20 mouse cellular contexts compared by ENCODE assay signal in genomic region chr6:101426301-101426700, GRCm38 (mm10). TPM values are rescaled to one million over a fixed set of nuclear protein-coding genes. Genes with fewer than 3 reads are reported as not detected.
DNase-seq lines count a peak whose midpoint lies in the region; ATAC-seq and TF ChIP-seq lines count a peak whose summit lies in the region.
"Had no signal": no experiment of that assay in that cellular context is flagged by ENCODE, and none has a peak within 500 bp of the region (broad histone marks: within the 10 kb centered on the region; RNA-seq: fewer than 3 reads in every experiment).

No protein-coding gene starts in this region.

- ATAC-seq in forebrain, embryonic 14.5 days = peak; percentile 57
- ATAC-seq in forebrain, embryonic 11.5 days (replicated peaks; ENCODE audit: low FRiP score) = no peak
- ATAC-seq in liver, postnatal 0 days = no peak
- ATAC-seq: intestine, embryonic 16.5 days; midbrain, embryonic 13.5 days; Patski had no signal

- no peaks in the 10 kb centered on the region for H3K36me3 ChIP-seq in forebrain, embryonic 14.5 days (ENCODE audit: control insufficient read depth, insufficient read depth, low read length)
- no peaks in the 10 kb centered on the region for H3K36me3 ChIP-seq in forebrain, embryonic 11.5 days (ENCODE audit: control insufficient read depth, insufficient read depth, low read length)
- no peaks in the 10 kb centered on the region for H3K36me3 ChIP-seq in liver, postnatal 0 days (replicated peaks; ENCODE audit: insufficient read depth, low read length)
- H3K36me3 ChIP-seq: embryonic facial prominence, embryonic 12.5 days; heart, embryonic 12.5 days; midbrain, embryonic 13.5 days had no signal

- H3K4me1 ChIP-seq in forebrain, embryonic 14.5 days (ENCODE audit: control insufficient read depth, insufficient read depth, low read length) = peaks cover 12% of the 10 kb centered on the region
- H3K4me1 ChIP-seq in forebrain, embryonic 11.5 days (replicated peaks; ENCODE audit: control insufficient read depth, insufficient read depth, low read length) = no peaks in the 10 kb centered on the region
- H3K4me1 ChIP-seq in liver, postnatal 0 days (ENCODE audit: insufficient read depth) = no peaks in the 10 kb centered on the region
- H3K4me1 ChIP-seq: embryonic facial prominence, embryonic 12.5 days; heart, embryonic 12.5 days had no signal

- 18% methylated on average over 4 of the region's 4 CpGs for WGBS in forebrain, embryonic 14.5 days
- WGBS in forebrain, embryonic 11.5 days = 67% methylated on average over 4 of the region's 4 CpGs
- 79% methylated on average over 4 of the region's 4 CpGs for WGBS in liver, postnatal 0 days (ENCODE audit: insufficient replicate concordance)

- no peaks in the 10 kb centered on the region for H3K9me3 ChIP-seq in forebrain, embryonic 14.5 days (replicated peaks; ENCODE audit: control insufficient read depth, low read length)
- no peaks in the 10 kb centered on the region for H3K9me3 ChIP-seq in forebrain, embryonic 11.5 days (ENCODE audit: control insufficient read depth, low read length)
- no peaks in the 10 kb centered on the region for H3K9me3 ChIP-seq in liver, postnatal 0 days (ENCODE audit: low read length)
- H3K9me3 ChIP-seq: embryonic facial prominence, embryonic 12.5 days; heart, embryonic 12.5 days; midbrain, embryonic 13.5 days had no signal

- no peak overlapping the region for H3K4me2 ChIP-seq in forebrain, embryonic 14.5 days (ENCODE audit: low read length)
- no peak overlapping the region for H3K4me2 ChIP-seq in forebrain, embryonic 11.5 days (ENCODE audit: low read depth, low read length, severe bottlenecking)
- H3K4me2 ChIP-seq in liver, postnatal 0 days (ENCODE audit: low read depth, low read length) = no peak overlapping the region
- H3K4me2 ChIP-seq: embryonic facial prominence, embryonic 12.5 days; heart, embryonic 12.5 days; lung, embryonic 14.5 days; midbrain, embryonic 13.5 days had no signal

- no peak for TF ChIP-seq CTCF in liver, postnatal 0 days (IDR thresholded peaks at IDR 0.05; ENCODE audit: low read depth)

- no peak overlapping the region for H3K4me3 ChIP-seq in forebrain, embryonic 14.5 days (ENCODE audit: low read depth, low read length)
- no peak overlapping the region for H3K4me3 ChIP-seq in forebrain, embryonic 11.5 days (ENCODE audit: low read depth, low read length)
- no peak overlapping the region for H3K4me3 ChIP-seq in liver, postnatal 0 days (ENCODE audit: low read depth, low read length)
- H3K4me3 ChIP-seq: embryonic facial prominence, embryonic 12.5 days; heart, embryonic 12.5 days; midbrain, embryonic 13.5 days had no signal

- H3K27ac ChIP-seq in forebrain, embryonic 14.5 days (ENCODE audit: low read depth, low read length) = no peak overlapping the region
- no peak overlapping the region for H3K27ac ChIP-seq in forebrain, embryonic 11.5 days (ENCODE audit: low read depth, low read length)
- no peak overlapping the region for H3K27ac ChIP-seq in liver, postnatal 0 days (ENCODE audit: low read depth)
- H3K27ac ChIP-seq: embryonic facial prominence, embryonic 12.5 days; midbrain, embryonic 13.5 days had no signal

- H3K27me3 ChIP-seq in forebrain, embryonic 14.5 days (replicated peaks; ENCODE audit: control insufficient read depth, insufficient read depth, low read length) = no peaks in the 10 kb centered on the region
- no peaks in the 10 kb centered on the region for H3K27me3 ChIP-seq in forebrain, embryonic 11.5 days (ENCODE audit: control insufficient read depth, insufficient read depth, low read length)
- no peaks in the 10 kb centered on the region for H3K27me3 ChIP-seq in liver, postnatal 0 days (ENCODE audit: insufficient read depth, low read length)
- H3K27me3 ChIP-seq: embryonic facial prominence, embryonic 12.5 days; heart, embryonic 12.5 days had no signal

- no peak for TF ChIP-seq EP300 in liver, postnatal 0 days (IDR thresholded peaks at IDR 0.05; ENCODE audit: low read depth)

- no peak overlapping the region for H3K9ac ChIP-seq in forebrain, embryonic 14.5 days (ENCODE audit: low read length)
- H3K9ac ChIP-seq in forebrain, embryonic 11.5 days (ENCODE audit: low read length) = no peak overlapping the region
- H3K9ac ChIP-seq in liver, postnatal 0 days (replicated peaks) = no peak overlapping the region
- H3K9ac ChIP-seq: embryonic facial prominence, embryonic 12.5 days; heart, embryonic 12.5 days; lung, embryonic 14.5 days; midbrain, embryonic 13.5 days had no signal

- peak; percentile 86 for DNase-seq in forebrain, embryonic 14.5 days (ENCODE audit: low spot score)
- DNase-seq in forebrain, embryonic 11.5 days (ENCODE audit: low spot score) = no peak
- peak; percentile 18 to 46 for DNase-seq in left cerebral cortex, adult 18-20 months (ENCODE audit: low spot score in 2 of 2)
- no peak for DNase-seq in left cerebral cortex, adult 8-10 months (ENCODE audit: low spot score in 2 of 2)
- DNase-seq in fibroblast of lung, adult 2 months (ENCODE audit: low read depth) = peak; percentile 27
- DNase-seq in right cerebral cortex, postnatal 10 days (ENCODE audit: low spot score in 2 of 2) = peak; percentile 40 to 64
- DNase-seq in thymus, postnatal 4 days = no peak
- no peak for DNase-seq in liver, postnatal 0 days
- DNase-seq: cerebellum, adult 11-12 months; cerebellum, postnatal 36 days; gastrocnemius, postnatal 25 days; kidney, postnatal 10 days; lung, embryonic 14.5 days; thymus, postnatal 36 days had no signal

RNA-seq across cellular contexts. Expression of gene Pdzrn3, which starts 48.6 kb away (rescaled TPM):
- polyA plus RNA-seq in forebrain, embryonic 14.5 days (2014; fragmentation: Nextera tagmentation; extraction: Ambion mirVana) = 16.5 and 17.0 TPM in 2 replicates
- 6.0 and 6.4 TPM in 2 replicates for polyA plus RNA-seq in forebrain, embryonic 11.5 days (2014; fragmentation: Nextera tagmentation; extraction: Ambion mirVana)
- total RNA-seq in left cerebral cortex, adult 18-20 months (2021) = 10 to 100 TPM; 38.6 to 48.1 TPM
- 10 to 100 TPM; 29.9 to 34.4 (median 32.5) TPM for total RNA-seq in left cerebral cortex, adult 8-10 months (2022)
- 0.60 and 0.69 TPM in 2 replicates for polyA plus RNA-seq in liver, postnatal 0 days (2015; fragmentation: Nextera tagmentation; extraction: Ambion mirVana)
- total RNA-seq: hematopoietic stem cell, adult 5-6 weeks had no signal

Comparison
In these comparisons a context has a peak if more than half of its experiments do, and no peak if none do; other contexts are left out.
1. DNase-seq: peak in forebrain, embryonic 14.5 days (single experiment), left cerebral cortex, adult 18-20 months (2 of 2), fibroblast of lung, adult 2 months (single experiment) and right cerebral cortex, postnatal 10 days (2 of 2); none in forebrain, embryonic 11.5 days (single experiment), left cerebral cortex, adult 8-10 months (0 of 2), thymus, postnatal 4 days (single experiment) and liver, postnatal 0 days (single experiment).